Mouse (Mus musculus) heart, adult 2 months (tissue): ENCODE results near the gene 1600014C10Rik. TPM values are rescaled to one million over a fixed set of nuclear protein-coding genes. Genes with fewer than 3 reads are reported as not detected.

Experiments used
- DNase-seq, 2 experiments: peaks; one replicate each; pipeline ENCODE4 v3.0.0; 2021
- H3K27ac ChIP-seq: fragments of 200-600 bp; 2 replicates; pipeline ENCODE4 v1.8.1; 2022
- H3K27me3 ChIP-seq: fragments of 200-500 bp; 2 replicates; pipeline ENCODE4 v1.6.1; 2012; ENCODE audit warnings: mild to moderate bottlenecking, low read length, inconsistent platforms, mixed read lengths; ENCODE audit not compliant: control insufficient read depth, insufficient read depth
- H3K36me3 ChIP-seq: fragments of 200-500 bp; 2 replicates; pipeline ENCODE4 v1.6.1; 2012; ENCODE audit warnings: low read length, inconsistent platforms; ENCODE audit not compliant: control insufficient read depth, insufficient read depth
- H3K4me1 ChIP-seq: fragments of 200-500 bp; 2 replicates; pipeline ENCODE4 v1.6.1; 2011; ENCODE audit warnings: low read length; ENCODE audit not compliant: control insufficient read depth, insufficient read depth
- H3K4me3 ChIP-seq: fragments of 200-600 bp; 2 replicates; pipeline ENCODE4 v1.8.1; 2022
- H3K79me2 ChIP-seq: fragments of 200-500 bp; replicated peaks from 2 replicates; pipeline ENCODE4 v1.6.1; 2012; ENCODE audit warnings: mild to moderate bottlenecking, inconsistent platforms, low read length, moderate library complexity, mixed read lengths; ENCODE audit not compliant: control insufficient read depth, insufficient read depth
- H3K9ac ChIP-seq: fragments of 200-500 bp; 2 replicates; pipeline ENCODE4 v1.6.1; 2012; ENCODE audit warnings: low read depth, mild to moderate bottlenecking, control low read depth, inconsistent platforms, low read length, mixed read lengths
- CTCF ChIP-seq: fragments of 200-600 bp; IDR thresholded peaks from 2 replicates; pipeline ENCODE4 v1.8.1; 2022; ENCODE audit warnings: antibody characterized with exemption, mild to moderate bottlenecking, moderate library complexity
- EP300 ChIP-seq: fragments of 200-500 bp; IDR thresholded peaks from 2 replicates; pipeline ENCODE4 v1.6.1; 2011; ENCODE audit warnings: low read depth, low read length, control low read depth; ENCODE audit not compliant: insufficient read depth
- POLR2A ChIP-seq: fragments of 200-500 bp; IDR thresholded peaks from 2 replicates; pipeline ENCODE4 v1.6.1; 2011; ENCODE audit warnings: mild to moderate bottlenecking, low read depth, low read length, control low read depth; ENCODE audit not compliant: insufficient read depth
- WGBS: fragments of 180-500 bp; shearing (Covaris S2); methylation state at CpG from one replicate; pipeline ENCODE4 v1.1.7; 2018; 5-methylcytosine and 5-hydroxymethylcytosine counted together
- intact Hi-C: fragments of 180-260 bp; cut with DNase I; formaldehyde crosslinking; loops from one replicate; pipeline ENCODE4 v1.15.1; 2025
- long read RNA-seq: library from polyadenylated mRNA; stranded (forward); transcript quantifications from one replicate; pipeline ENCODE4 v2.0.0, GENCODE M21; 2021
- polyA plus RNA-seq: library from polyadenylated mRNA; depleted of rRNA; stranded (reverse); fragments of >200 nt; gene quantifications from 2 replicates; pipeline ENCODE4 v1.2.3, GENCODE M21; 2012; rRNA removed
- total RNA-seq, 2 experiments: library from RNA; stranded (reverse); gene quantifications; 2 replicates each; pipeline ENCODE4 v1.2.3; 2021

Gene 1600014C10Rik
- total RNA-seq (10 to 100 TPM; 31.6 to 32.0 TPM), polyA plus RNA-seq (29.3 and 50.6 TPM in 2 replicates)
- long read RNA-seq, transcript 1600014C10Rik-204 (3 exons, 3,341 nt): minor isoform, 9 of 51 reads
- long read RNA-seq, transcript 1600014C10Rik-205 (3 exons, 3,283 nt): major isoform, 30 of 51 reads
- long read RNA-seq, partial matches to known transcripts: 0 of 51 reads
- long read RNA-seq, other reads (novel, unspliced or antisense): 7 of 51 reads

- no peak for DNase-seq
- no peaks in the 10 kb centered on the region for H3K79me2 ChIP-seq
- no peaks in the 10 kb centered on the region for H3K36me3 ChIP-seq
- WGBS: 2% methylated on average over 28 of the region's 28 CpGs
- TF ChIP-seq POLR2A (0 out of 2 replicates have a peak, but pooled peaks have one; percentile 2), CTCF (no peak), EP300 (no peak; the same call in 1 of the 2 replicates)
- intact Hi-C loops: loop anchor here (1.0 to 5.0 kb wide), 3 partner anchors 18 to 96 kb away; no protein-coding TSS in a partner anchor
- peak within 1 kb of the TSS; percentile 84 for H3K4me3 ChIP-seq
- H3K27ac ChIP-seq: peak within 1 kb of the TSS; percentile 94
- peak within 1 kb of the TSS; percentile 82 for H3K9ac ChIP-seq
- no peaks in the 10 kb centered on the region for H3K27me3 ChIP-seq
- peaks cover 3% of the 10 kb centered on the region; the same call in 1 of the 2 replicates for H3K4me1 ChIP-seq
Observed at GRCm38 (mm10) chr7:38182962-38183687, at the start of gene 1600014C10Rik. Gene 1600014C10Rik, plus strand, starts transcription at chr7:38183217.

GRCm38 (mm10) chr7:38134471-38134870, 48.5 kb upstream of the 1600014C10Rik start:
- DNase-seq: no peak
- H3K27me3 ChIP-seq: no peaks in the 10 kb centered on the region
- intact Hi-C loops: no loop called here
- no peak overlapping the region for H3K4me3 ChIP-seq
- TF ChIP-seq POLR2A (no peak), CTCF (no peak), EP300 (no peak)
- no peaks in the 10 kb centered on the region for H3K4me1 ChIP-seq
- H3K36me3 ChIP-seq: no peaks in the 10 kb centered on the region
- 81% methylated on average over 5 of the region's 5 CpGs for WGBS
- H3K79me2 ChIP-seq: no peaks in the 10 kb centered on the region
- H3K27ac ChIP-seq: no peak overlapping the region
- H3K9ac ChIP-seq: no peak overlapping the region

GRCm38 (mm10) chr7:38140324-38140723, 42.7 kb upstream of the 1600014C10Rik start:
- Histone ChIP-seq H3K4me1 (no peaks in the 10 kb centered on the region), H3K27ac (no peak overlapping the region), H3K36me3 (no peaks in the 10 kb centered on the region), H3K79me2 (no peaks in the 10 kb centered on the region), H3K9ac (no peak overlapping the region), H3K27me3 (no peaks in the 10 kb centered on the region), H3K4me3 (no peak overlapping the region)
- no peak for DNase-seq
- intact Hi-C loops: loop anchor here (10.0 kb wide), 1 partner anchor 766 kb away; no protein-coding TSS in a partner anchor
- WGBS: 48% methylated on average over 9 of the region's 9 CpGs
- TF ChIP-seq POLR2A (no peak), EP300 (no peak), CTCF (no peak)

GRCm38 (mm10) chr7:38141747-38142545, 41.1 kb upstream of the 1600014C10Rik start:
- H3K27me3 ChIP-seq: no peaks in the 10 kb centered on the region
- intact Hi-C loops: loop anchor here (1.0 to 10.0 kb wide), 2 partner anchors 81 to 767 kb away; no protein-coding TSS in a partner anchor
- 62% methylated on average over 13 of the region's 13 CpGs for WGBS
- DNase-seq: peak; percentile 74 to 86
- no peaks in the 10 kb centered on the region for H3K4me1 ChIP-seq
- no peaks in the 10 kb centered on the region for H3K36me3 ChIP-seq
- no peak overlapping the region for H3K4me3 ChIP-seq
- TF ChIP-seq POLR2A: no peak
- TF ChIP-seq CTCF: peak; percentile 98
- no peak for TF ChIP-seq EP300
- no peak overlapping the region for H3K9ac ChIP-seq
- H3K79me2 ChIP-seq: no peaks in the 10 kb centered on the region
- H3K27ac ChIP-seq: no peak overlapping the region

- TF ChIP-seq POLR2A (no peak), CTCF (peak; percentile 21; the same call in 1 of the 2 replicates)
- Histone ChIP-seq H3K79me2 (no peaks in the 10 kb centered on the region), H3K36me3 (no peaks in the 10 kb centered on the region), H3K9ac (no peak overlapping the region), H3K27me3 (no peaks in the 10 kb centered on the region), H3K4me1 (no peaks in the 10 kb centered on the region), H3K4me3 (no peak overlapping the region), H3K27ac (no peak overlapping the region)
- DNase-seq: no peak
- 89% methylated on average over 6 of the region's 6 CpGs for WGBS
- intact Hi-C loops: loop anchor here (10.0 kb wide), 1 partner anchor 773 kb away; no protein-coding TSS in a partner anchor
Observed at GRCm38 (mm10) chr7:38147477-38147876, 35.5 kb upstream of the 1600014C10Rik start.
